Mouse (Mus musculus) splenic B cell, adult 2 months (primary cell): ENCODE measurements around the gene Myom3.

Source experiments
- DNase-seq: peaks from one replicate; pipeline ENCODE4 v3.0.0-alpha.2; 2011; ENCODE audit warnings: low read depth, low spot score
- H3K27me3 ChIP-seq: 2 replicates; pipeline ENCODE4 v1.6.1; 2012; ENCODE audit warnings: mild to moderate bottlenecking, low read length, moderate library complexity, mixed read lengths; ENCODE audit not compliant: control insufficient read depth, poor library complexity, insufficient read depth, severe bottlenecking
- H3K36me3 ChIP-seq: 2 replicates; pipeline ENCODE4 v1.6.1; 2012; ENCODE audit warnings: mild to moderate bottlenecking, low read length, moderate library complexity, mixed read lengths; ENCODE audit not compliant: control insufficient read depth, poor library complexity, insufficient read depth, severe bottlenecking

Myom3 gene

GRCm38 (mm10) chr4:135847581-135847980 lies 88.1 kb downstream of the Myom3 start:
- H3K27me3 ChIP-seq = 0 out of 2 replicates have a peak, but pooled peaks cover 2% of the 10 kb centered on the region
- no peak for DNase-seq
- no peaks in the 10 kb centered on the region for H3K36me3 ChIP-seq

- no peak for DNase-seq
- Histone ChIP-seq H3K36me3 (no peaks in the 10 kb centered on the region), H3K27me3 (no peaks in the 10 kb centered on the region)
Measured at GRCm38 (mm10) chr4:135850411-135851095, 91.0 kb downstream of the Myom3 start.

- Histone ChIP-seq H3K36me3 (no peaks in the 10 kb centered on the region), H3K27me3 (no peaks in the 10 kb centered on the region)
- DNase-seq = no peak
Measured at GRCm38 (mm10) chr4:135851942-135852341, 92.4 kb downstream of the Myom3 start.

GRCm38 (mm10) chr4:135853987-135854546 lies 94.6 kb downstream of the Myom3 start:
- no peak for DNase-seq

GRCm38 (mm10) chr4:135854630-135855029 lies 95.1 kb downstream of the Myom3 start:
- no peaks in the 10 kb centered on the region for H3K27me3 ChIP-seq
- no peaks in the 10 kb centered on the region for H3K36me3 ChIP-seq
- no peak for DNase-seq

More at GRCm38 (mm10) chr4:135853987-135854546, 94.6 kb downstream of the Myom3 start:
- Histone ChIP-seq H3K27me3 (no peaks in the 10 kb centered on the region), H3K36me3 (no peaks in the 10 kb centered on the region)

GRCm38 (mm10) chr4:135855080-135855479 lies 95.6 kb downstream of the Myom3 start:
- DNase-seq = peak; percentile 29
- no peaks in the 10 kb centered on the region for H3K27me3 ChIP-seq
- H3K36me3 ChIP-seq = no peaks in the 10 kb centered on the region

- no peaks in the 10 kb centered on the region for H3K36me3 ChIP-seq
- DNase-seq = peak; percentile 99
- no peaks in the 10 kb centered on the region for H3K27me3 ChIP-seq
Measured at GRCm38 (mm10) chr4:135855536-135856222, 96.2 kb downstream of the Myom3 start, which contains the start of gene Srsf10. Gene Srsf10 (plus strand): TSS chr4:135855747.

GRCm38 (mm10) chr4:135856223-135857091 lies 96.9 kb downstream of the Myom3 start:
- Histone ChIP-seq H3K27me3 (no peaks in the 10 kb centered on the region), H3K36me3 (no peaks in the 10 kb centered on the region)
- DNase-seq = peak; percentile 31

- Histone ChIP-seq H3K27me3 (no peaks in the 10 kb centered on the region), H3K36me3 (peaks cover 4% of the 10 kb centered on the region; the same call in 1 of the 2 replicates)
- no peak for DNase-seq
Measured at GRCm38 (mm10) chr4:135857597-135858186, 98.2 kb downstream of the Myom3 start.
